Mouse (Mus musculus): ENCODE measurements around the gene Frmd8.

GRCm38 (mm10) chr19:5835054-5835921 is 39.8 kb downstream of the Frmd8 start:
- TF ChIP-seq POLR2A (IDR thresholded peaks at IDR 0.05; ENCODE audit: borderline replicate concordance, extremely low read depth, insufficient read depth, insufficient read length, poor library complexity, severe bottlenecking) (no peak), CTCF (IDR thresholded peaks at IDR 0.05; ENCODE audit: borderline replicate concordance, extremely low read depth, insufficient read depth, insufficient read length) (no peak)
